Mouse (Mus musculus) cortical plate, adult 2 months (tissue): ENCODE measurements around the gene Plppr1.

Experiments
- CTCF ChIP-seq: fragments of 200-500 bp; IDR thresholded peaks from 2 replicates; pipeline ENCODE4 v1.5.1; 2011; ENCODE audit warnings: mild to moderate bottlenecking, control low read depth, low read length; ENCODE audit not compliant: insufficient read depth; ENCODE audit errors: extremely low read depth
- POLR2A ChIP-seq: fragments of 200-500 bp; IDR thresholded peaks from 2 replicates; pipeline ENCODE4 v1.6.1; 2011; ENCODE audit warnings: mild to moderate bottlenecking, low read length, control low read depth; ENCODE audit not compliant: insufficient read depth; ENCODE audit errors: extremely low read depth

DNA sequence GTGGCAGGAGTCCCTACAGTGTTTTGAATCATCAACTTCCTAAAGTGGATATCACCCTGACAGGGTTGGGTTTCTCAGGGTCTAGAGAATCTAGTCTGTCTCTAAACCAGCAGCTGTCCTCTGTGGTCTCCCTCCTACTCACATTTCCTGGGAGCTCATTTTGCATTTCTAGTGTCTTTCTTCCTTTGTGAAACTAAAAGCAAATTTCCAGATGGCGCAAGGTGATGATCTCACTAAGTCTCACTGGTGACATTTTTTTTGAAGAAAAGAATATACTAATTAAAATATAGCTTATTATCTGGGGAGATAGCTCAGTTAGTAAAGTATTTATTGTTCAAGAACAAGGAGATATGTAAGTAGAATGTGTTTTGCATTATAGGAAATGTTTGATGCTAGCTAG, 31.4 kb downstream of the Plppr1 start:
- TF ChIP-seq POLR2A (no peak), CTCF (no peak)
